Mouse (Mus musculus): ENCODE results near the gene Ldhal6b. TPM values are rescaled to one million over a fixed set of nuclear protein-coding genes. Genes with fewer than 3 reads are reported as not detected.
A peak's percentile ranks its signal among the peaks of the same experiment; 100 is the strongest.
"Not testable (repeated sequence)": the region's sequence is repeated elsewhere in the genome, so short reads cannot be mapped to it uniquely, and the experiment has no call there.

The Ldhal6b gene
- polyA plus RNA-seq (2015; fragmentation: Nextera tagmentation; extraction: Ambion mirVana) = not detected in 2 replicates

GRCm38 (mm10) chr17:5418545-5418944 is at the start of gene Ldhal6b:
Gene Ldhal6b, minus strand, starts transcription at chr17:5418767.
- peaks cover 12% of the 10 kb centered on the region for H3K36me3 ChIP-seq
- 97% methylated on average over 11 of the region's 11 CpGs for WGBS
- no peak within 1 kb of the TSS for H3K27ac ChIP-seq (replicated peaks)
- H3K9ac ChIP-seq = no peak within 1 kb of the TSS
- no peaks in the 10 kb centered on the region for H3K4me1 ChIP-seq (replicated peaks)
- no peaks in the 10 kb centered on the region for H3K9me3 ChIP-seq
- no peak for ATAC-seq (ENCODE audit: low FRiP score, low read depth)
- no peak within 1 kb of the TSS for H3K4me3 ChIP-seq
- no peaks in the 10 kb centered on the region for H3K27me3 ChIP-seq
- H3K4me2 ChIP-seq = no peak within 1 kb of the TSS

GRCm38 (mm10) chr17:5467177-5467576 is 48.6 kb upstream of the Ldhal6b start:
- Histone ChIP-seq H3K4me2 (no peak overlapping the region), H3K4me1 (replicated peaks) (no peaks in the 10 kb centered on the region), H3K4me3 (no peak overlapping the region), H3K9me3 (no peaks in the 10 kb centered on the region), H3K36me3 (no peaks in the 10 kb centered on the region), H3K27me3 (no peaks in the 10 kb centered on the region), H3K27ac (replicated peaks) (no peak overlapping the region), H3K9ac (no peak overlapping the region)
- no peak for ATAC-seq (ENCODE audit: low FRiP score, low read depth)
- 47% methylated on average over 4 of the region's 4 CpGs for WGBS

GRCm38 (mm10) chr17:5466736-5467135 is 48.2 kb upstream of the Ldhal6b start:
- H3K4me2 ChIP-seq = no peak overlapping the region
- ATAC-seq (ENCODE audit: low FRiP score, low read depth) = no peak
- no peaks in the 10 kb centered on the region for H3K9me3 ChIP-seq
- no peak overlapping the region for H3K4me3 ChIP-seq
- WGBS = 86% methylated on average over 8 of the region's 8 CpGs
- H3K9ac ChIP-seq = no peak overlapping the region
- no peaks in the 10 kb centered on the region for H3K36me3 ChIP-seq
- no peaks in the 10 kb centered on the region for H3K27me3 ChIP-seq
- H3K27ac ChIP-seq (replicated peaks) = no peak overlapping the region
- no peaks in the 10 kb centered on the region for H3K4me1 ChIP-seq (replicated peaks)

GRCm38 (mm10) chr17:5463912-5464311 is 45.3 kb upstream of the Ldhal6b start:
- Histone ChIP-seq H3K36me3 (no peaks in the 10 kb centered on the region), H3K9ac (no peak overlapping the region), H3K27me3 (no peaks in the 10 kb centered on the region), H3K4me1 (replicated peaks) (no peaks in the 10 kb centered on the region), H3K9me3 (no peaks in the 10 kb centered on the region), H3K27ac (replicated peaks) (no peak overlapping the region), H3K4me2 (no peak overlapping the region), H3K4me3 (no peak overlapping the region)
- WGBS = 76% methylated on average over 2 of the region's 2 CpGs
- no peak for ATAC-seq (ENCODE audit: low FRiP score, low read depth)

GRCm38 (mm10) chr17:5453657-5454056 is 35.1 kb upstream of the Ldhal6b start:
- H3K27me3 ChIP-seq = no peaks in the 10 kb centered on the region
- no peak overlapping the region for H3K27ac ChIP-seq (replicated peaks)
- H3K4me2 ChIP-seq = no peak overlapping the region
- no peak overlapping the region for H3K9ac ChIP-seq
- ATAC-seq (ENCODE audit: low FRiP score, low read depth) = no peak
- no peaks in the 10 kb centered on the region for H3K4me1 ChIP-seq (replicated peaks)
- H3K36me3 ChIP-seq = no peaks in the 10 kb centered on the region
- 76% methylated on average over 4 of the region's 4 CpGs for WGBS
- H3K9me3 ChIP-seq = no peaks in the 10 kb centered on the region
- H3K4me3 ChIP-seq = no peak overlapping the region

- Histone ChIP-seq H3K36me3 (no peaks in the 10 kb centered on the region), H3K27ac (replicated peaks) (no peak overlapping the region), H3K9me3 (no peaks in the 10 kb centered on the region), H3K27me3 (0 out of 2 replicates have a peak, but pooled peaks cover 7% of the 10 kb centered on the region), H3K4me2 (no peak overlapping the region), H3K4me1 (replicated peaks) (peaks cover 16% of the 10 kb centered on the region), H3K9ac (no peak overlapping the region), H3K4me3 (no peak overlapping the region)
- no peak for ATAC-seq (ENCODE audit: low FRiP score, low read depth)
- WGBS = 66% methylated on average over 5 of the region's 5 CpGs
Observed at GRCm38 (mm10) chr17:5443751-5444150, 25.2 kb upstream of the Ldhal6b start.

- 73% methylated on average over 3 of the region's 3 CpGs for WGBS
- no peaks in the 10 kb centered on the region for H3K9me3 ChIP-seq
- H3K9ac ChIP-seq = no peak overlapping the region
- no peaks in the 10 kb centered on the region for H3K36me3 ChIP-seq
- H3K4me3 ChIP-seq = no peak overlapping the region
- H3K27me3 ChIP-seq = 0 out of 2 replicates have a peak, but pooled peaks cover 7% of the 10 kb centered on the region
- no peak overlapping the region for H3K27ac ChIP-seq (replicated peaks)
- no peak for ATAC-seq (ENCODE audit: low FRiP score, low read depth)
- H3K4me1 ChIP-seq (replicated peaks) = peaks cover 20% of the 10 kb centered on the region
- H3K4me2 ChIP-seq = no peak overlapping the region
Observed at GRCm38 (mm10) chr17:5443260-5443659, 24.7 kb upstream of the Ldhal6b start.

- ATAC-seq (ENCODE audit: low FRiP score, low read depth); H3K9ac ChIP-seq; H3K4me3 ChIP-seq; H3K36me3 ChIP-seq; H3K9me3 ChIP-seq; H3K4me2 ChIP-seq; H3K27me3 ChIP-seq; H3K27ac ChIP-seq (replicated peaks): not testable (repeated sequence)
- H3K4me1 ChIP-seq (replicated peaks) = peaks cover 24% of the 10 kb centered on the region
- WGBS = 82% methylated on average over 5 of the region's 5 CpGs
Observed at GRCm38 (mm10) chr17:5442403-5442802, 23.8 kb upstream of the Ldhal6b start.

- H3K36me3 ChIP-seq = no peaks in the 10 kb centered on the region
- 0% methylated on average over 27 of the region's 27 CpGs for WGBS
- H3K9ac ChIP-seq = peak within 1 kb of the TSS; percentile 80
- H3K27ac ChIP-seq (replicated peaks) = peak within 1 kb of the TSS; percentile 80
- H3K9me3 ChIP-seq = no peaks in the 10 kb centered on the region
- peak within 1 kb of the TSS; percentile 67 for H3K4me3 ChIP-seq
- 0 out of 2 replicates have a peak, but pooled peaks cover 5% of the 10 kb centered on the region for H3K27me3 ChIP-seq
- ATAC-seq (ENCODE audit: low FRiP score, low read depth) = peak; percentile 95
- peak within 1 kb of the TSS; percentile 68 for H3K4me2 ChIP-seq
- peaks cover 24% of the 10 kb centered on the region for H3K4me1 ChIP-seq (replicated peaks)
Observed at GRCm38 (mm10) chr17:5440159-5440971, 21.8 kb upstream of the Ldhal6b start, which contains the start of gene Tmem242. Gene Tmem242, minus strand, starts transcription at chr17:5440259.

GRCm38 (mm10) chr17:5439831-5440158 is 21.2 kb upstream of the Ldhal6b start:
- H3K36me3 ChIP-seq = no peaks in the 10 kb centered on the region
- H3K27ac ChIP-seq (replicated peaks) = peak overlapping the region; percentile 80
- H3K9ac ChIP-seq = peak overlapping the region; percentile 80
- WGBS = under 1% methylated on average over 8 of the region's 8 CpGs
- H3K9me3 ChIP-seq = no peaks in the 10 kb centered on the region
- peaks cover 24% of the 10 kb centered on the region for H3K4me1 ChIP-seq (replicated peaks)
- peak overlapping the region; percentile 67 for H3K4me3 ChIP-seq
- 0 out of 2 replicates have a peak, but pooled peaks cover 5% of the 10 kb centered on the region for H3K27me3 ChIP-seq
- H3K4me2 ChIP-seq = peak overlapping the region; percentile 68
- ATAC-seq (ENCODE audit: low FRiP score, low read depth) = no peak

GRCm38 (mm10) chr17:5429772-5430133 is 11.2 kb upstream of the Ldhal6b start:
- no peak; the same call in 1 of the 2 replicates for ATAC-seq (ENCODE audit: low FRiP score, low read depth)
- Histone ChIP-seq H3K4me3 (no peak overlapping the region), H3K27ac (replicated peaks) (peak overlapping the region; percentile 69; the same call in 1 of the 2 replicates), H3K9ac (no peak overlapping the region), H3K27me3 (no peaks in the 10 kb centered on the region), H3K4me1 (replicated peaks) (0 out of 2 replicates have a peak, but pooled peaks cover 2% of the 10 kb centered on the region), H3K4me2 (no peak overlapping the region), H3K36me3 (peaks cover 8% of the 10 kb centered on the region; the same call in 1 of the 2 replicates), H3K9me3 (no peaks in the 10 kb centered on the region)
- WGBS = 70% methylated on average over 9 of the region's 9 CpGs

GRCm38 (mm10) chr17:5429090-5429771 is 10.7 kb upstream of the Ldhal6b start:
- Histone ChIP-seq H3K9me3 (no peaks in the 10 kb centered on the region), H3K4me3 (no peak overlapping the region), H3K4me2 (no peak overlapping the region), H3K27ac (replicated peaks) (peak overlapping the region; percentile 69; the same call in 1 of the 2 replicates), H3K4me1 (replicated peaks) (0 out of 2 replicates have a peak, but pooled peaks cover 2% of the 10 kb centered on the region), H3K27me3 (no peaks in the 10 kb centered on the region), H3K36me3 (peaks cover 8% of the 10 kb centered on the region; the same call in 1 of the 2 replicates), H3K9ac (no peak overlapping the region)
- peak; percentile 83 for ATAC-seq (ENCODE audit: low FRiP score, low read depth)
- WGBS = 60% methylated on average over 10 of the region's 10 CpGs

Data from hindbrain, embryonic 15.5 days (tissue).